Mouse (Mus musculus) intestine, postnatal 0 days (tissue): ENCODE measurements around the gene Ctso. TPM values are rescaled to one million over a fixed set of nuclear protein-coding genes. Genes with fewer than 3 reads are reported as not detected.
A peak's percentile ranks its signal among the peaks of the same experiment; 100 is the strongest.

Experiments
- ATAC-seq: fragments of 200-750 bp; cut with Nextera tagmentation; 2 replicates; pipeline ENCODE4 v1.8.0; 2017; ENCODE audit warnings: mild to moderate bottlenecking, moderate TSS enrichment, moderate library complexity
- H3K27ac ChIP-seq: fragments of 300-500 bp; sonication (generic); 2 replicates; pipeline ENCODE4 v1.5.1; 2014; ENCODE audit warnings: mild to moderate bottlenecking, low read depth, low read length, moderate library complexity
- H3K27me3 ChIP-seq: fragments of 300-500 bp; sonication (generic); replicated peaks from 2 replicates; pipeline ENCODE4 v1.6.1; 2014; ENCODE audit warnings: low read length, mixed read lengths; ENCODE audit not compliant: control insufficient read depth, insufficient read depth
- H3K36me3 ChIP-seq: fragments of 300-500 bp; sonication (generic); 2 replicates; pipeline ENCODE4 v1.6.1; 2014; ENCODE audit warnings: mild to moderate bottlenecking, moderate library complexity; ENCODE audit not compliant: control insufficient read depth, insufficient read depth
- H3K4me1 ChIP-seq: fragments of 300-500 bp; sonication (generic); replicated peaks from 2 replicates; pipeline ENCODE4 v1.6.1; 2014; ENCODE audit warnings: antibody characterized with exemption, low read length, mixed read lengths; ENCODE audit not compliant: control insufficient read depth, insufficient read depth
- H3K4me2 ChIP-seq: fragments of 300-500 bp; sonication (generic); replicated peaks from 2 replicates; pipeline ENCODE4 v1.6.1; 2014; ENCODE audit warnings: low read depth, mild to moderate bottlenecking, moderate library complexity
- H3K4me3 ChIP-seq: fragments of 300-500 bp; sonication (generic); 2 replicates; pipeline ENCODE4 v1.5.1; 2014; ENCODE audit warnings: low read depth, low read length
- H3K9ac ChIP-seq: fragments of 300-500 bp; sonication (generic); 2 replicates; pipeline ENCODE4 v1.6.1; 2014; ENCODE audit warnings: mild to moderate bottlenecking, low read depth, low read length
- H3K9me3 ChIP-seq: fragments of 300-500 bp; sonication (generic); 2 replicates; pipeline ENCODE4 v1.6.1; 2016; ENCODE audit warnings: mixed run types; ENCODE audit not compliant: control insufficient read depth
- CTCF ChIP-seq: sonication (generic); IDR thresholded peaks from 2 replicates; pipeline ENCODE4 v1.5.1; 2016; ENCODE audit warnings: low read depth, mild to moderate bottlenecking, control low read depth, antibody characterized with exemption, moderate library complexity
- WGBS: fragments of 180-500 bp; shearing (Covaris S2); extraction: QIAGEN DNeasy Blood & Tissue Kit; methylation state at CpG from one replicate; pipeline ENCODE4 v1.1.7; 2014; 5-methylcytosine and 5-hydroxymethylcytosine counted together
- polyA plus RNA-seq: library from polyadenylated mRNA; unstranded; fragments of >200 nt; fragmentation: Nextera tagmentation; extraction: Ambion mirVana; gene quantifications from 2 replicates; pipeline ENCODE4 v1.2.1, GENCODE M21; 2015

Gene Ctso
- polyA plus RNA-seq, 1 experiment from 2014 or later: 51.9 TPM

- WGBS: 47% methylated on average over 4 of the region's 4 CpGs
- H3K4me2 ChIP-seq: no peak overlapping the region
- no peak overlapping the region for H3K9ac ChIP-seq
- H3K36me3 ChIP-seq: no peaks in the 10 kb centered on the region
- no peaks in the 10 kb centered on the region; the same call in 1 of the 2 replicates for H3K4me1 ChIP-seq
- H3K27me3 ChIP-seq: no peaks in the 10 kb centered on the region
- H3K27ac ChIP-seq: no peak overlapping the region
- no peak for TF ChIP-seq CTCF
- H3K9me3 ChIP-seq: no peaks in the 10 kb centered on the region
- ATAC-seq: no peak
- H3K4me3 ChIP-seq: no peak overlapping the region
Observed at GRCm38 (mm10) chr3:81975607-81976006, 43.2 kb downstream of the Ctso start.

GRCm38 (mm10) chr3:81976102-81976501, 43.7 kb downstream of the Ctso start, which contains the start of gene Tdo2:
Gene Tdo2 (minus strand): TSS chr3:81976202.
- Histone ChIP-seq H3K36me3 (no peaks in the 10 kb centered on the region), H3K4me3 (no peak within 1 kb of the TSS), H3K9me3 (no peaks in the 10 kb centered on the region), H3K4me1 (no peaks in the 10 kb centered on the region; the same call in 1 of the 2 replicates), H3K4me2 (no peak within 1 kb of the TSS), H3K27me3 (no peaks in the 10 kb centered on the region), H3K9ac (no peak within 1 kb of the TSS), H3K27ac (no peak within 1 kb of the TSS)
- no peak for TF ChIP-seq CTCF
- ATAC-seq: no peak

- no peak for TF ChIP-seq CTCF
- H3K4me3 ChIP-seq: no peak overlapping the region
- H3K36me3 ChIP-seq: no peaks in the 10 kb centered on the region
- WGBS: 82% methylated on average over 5 of the region's 5 CpGs
- no peak for ATAC-seq
- H3K4me2 ChIP-seq: no peak overlapping the region
- no peak overlapping the region for H3K27ac ChIP-seq
- no peaks in the 10 kb centered on the region for H3K27me3 ChIP-seq
- no peaks in the 10 kb centered on the region for H3K9me3 ChIP-seq
- H3K4me1 ChIP-seq: no peaks in the 10 kb centered on the region
- H3K9ac ChIP-seq: no peak overlapping the region
Observed at GRCm38 (mm10) chr3:81981576-81981975, 49.2 kb downstream of the Ctso start.

DNA sequence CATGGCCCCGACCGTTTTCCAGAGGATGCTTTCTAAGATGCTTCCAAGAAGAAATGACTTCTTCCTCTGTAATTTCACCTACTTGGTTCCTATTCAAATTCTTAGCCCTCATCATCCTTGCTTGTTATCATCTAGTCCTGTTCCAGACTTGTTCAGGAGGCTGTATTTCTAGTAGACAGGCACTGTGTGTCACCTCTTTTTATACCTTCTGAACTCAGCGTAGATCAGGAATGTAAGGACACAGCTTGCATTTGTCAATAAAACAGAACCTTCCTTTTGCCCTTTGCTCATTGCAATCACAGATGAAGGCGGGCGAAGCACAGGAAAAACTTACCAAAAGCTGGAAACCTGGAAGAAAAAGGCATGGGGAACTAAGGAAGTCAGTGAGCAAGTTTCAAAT, 49.6 kb downstream of the Ctso start, which contains the start of gene Asic5:
Gene Asic5 (plus strand): TSS at position 301 of the 400 bp plus-strand sequence.
- H3K9me3 ChIP-seq: no peaks in the 10 kb centered on the region
- H3K36me3 ChIP-seq: no peaks in the 10 kb centered on the region
- H3K4me2 ChIP-seq: no peak within 1 kb of the TSS
- no peak within 1 kb of the TSS for H3K9ac ChIP-seq
- ATAC-seq: no peak
- WGBS: 64% methylated on average over 5 of the region's 5 CpGs
- no peak within 1 kb of the TSS for H3K27ac ChIP-seq
- no peak within 1 kb of the TSS for H3K4me3 ChIP-seq
- no peaks in the 10 kb centered on the region for H3K27me3 ChIP-seq
- H3K4me1 ChIP-seq: no peaks in the 10 kb centered on the region
- TF ChIP-seq CTCF: no peak

DNA sequence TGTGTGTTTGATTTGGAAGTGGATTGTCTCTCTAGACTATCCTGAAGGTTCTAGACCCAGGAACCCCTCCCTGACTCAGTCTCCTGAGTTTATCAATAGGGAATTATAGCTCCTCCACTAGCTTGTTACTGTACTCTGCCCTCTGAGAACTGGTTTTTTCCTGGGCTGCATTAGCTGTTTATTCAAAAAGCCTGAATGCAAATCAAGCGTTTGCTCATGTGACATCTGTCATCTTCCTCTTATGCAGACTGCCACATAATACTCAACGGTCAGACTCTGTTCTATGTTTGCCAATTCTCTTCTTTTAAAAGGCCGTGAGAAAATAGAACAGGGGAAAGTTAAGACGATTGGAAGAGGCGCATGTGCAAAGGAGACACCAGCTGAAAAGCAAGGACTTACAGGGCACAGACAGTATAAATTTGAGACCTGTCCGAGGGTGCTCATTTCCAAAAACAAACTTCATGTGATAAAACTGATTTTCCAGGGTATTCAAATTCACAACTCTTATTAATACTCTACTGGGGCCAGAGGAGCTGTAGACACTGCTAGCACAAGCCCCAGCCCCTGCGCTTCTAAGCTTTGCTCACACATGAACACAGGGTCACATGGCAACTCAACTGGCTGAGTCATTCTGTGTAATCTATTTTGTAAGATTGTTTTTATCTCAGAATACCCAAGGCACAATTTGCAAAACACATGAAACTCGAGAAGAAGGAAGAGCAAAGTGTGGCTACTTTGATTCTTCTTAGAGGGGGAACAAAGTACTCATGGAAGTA, 50.9 kb downstream of the Ctso start:
- H3K9ac ChIP-seq: no peak overlapping the region
- H3K4me3 ChIP-seq: no peak overlapping the region
- H3K27ac ChIP-seq: no peak overlapping the region
- H3K27me3 ChIP-seq: no peaks in the 10 kb centered on the region
- no peak for TF ChIP-seq CTCF
- H3K9me3 ChIP-seq: no peaks in the 10 kb centered on the region
- ATAC-seq: peak; percentile 84
- H3K4me1 ChIP-seq: no peaks in the 10 kb centered on the region
- H3K36me3 ChIP-seq: no peaks in the 10 kb centered on the region
- 66% methylated on average over 8 of the region's 8 CpGs for WGBS
- no peak overlapping the region for H3K4me2 ChIP-seq

DNA sequence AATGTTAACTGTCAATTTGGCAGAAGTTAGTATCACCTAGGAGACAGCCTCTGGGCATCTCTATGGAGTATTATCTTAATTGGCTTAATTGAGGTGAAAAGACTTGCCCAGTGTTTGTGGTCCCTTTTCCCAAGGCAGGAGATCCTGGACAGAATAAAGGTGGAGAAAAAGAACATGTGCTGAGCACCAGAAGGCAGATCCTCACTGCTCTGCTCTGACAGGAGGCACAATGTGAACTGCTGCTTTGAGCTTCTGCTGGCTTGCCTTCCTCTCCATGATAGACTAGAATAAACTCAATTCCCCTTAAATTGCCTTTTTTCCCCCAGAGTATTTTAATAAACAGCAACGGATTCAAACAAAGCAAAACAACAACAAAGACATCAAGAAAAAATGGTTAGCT, 52.7 kb downstream of the Ctso start:
- WGBS: 60% methylated on average over 1 of the region's 1 CpGs
- TF ChIP-seq CTCF: no peak
- no peaks in the 10 kb centered on the region for H3K27me3 ChIP-seq
- ATAC-seq: no peak
- no peak overlapping the region for H3K9ac ChIP-seq
- H3K4me2 ChIP-seq: no peak overlapping the region
- no peaks in the 10 kb centered on the region for H3K36me3 ChIP-seq
- H3K4me3 ChIP-seq: no peak overlapping the region
- H3K4me1 ChIP-seq: no peaks in the 10 kb centered on the region
- H3K9me3 ChIP-seq: no peaks in the 10 kb centered on the region
- no peak overlapping the region for H3K27ac ChIP-seq

GRCm38 (mm10) chr3:81986103-81986502, 53.7 kb downstream of the Ctso start:
- TF ChIP-seq CTCF: no peak
- H3K4me2 ChIP-seq: no peak overlapping the region
- no peaks in the 10 kb centered on the region for H3K36me3 ChIP-seq
- 69% methylated on average over 2 of the region's 2 CpGs for WGBS
- H3K4me3 ChIP-seq: no peak overlapping the region
- no peaks in the 10 kb centered on the region for H3K4me1 ChIP-seq
- H3K9me3 ChIP-seq: no peaks in the 10 kb centered on the region
- no peaks in the 10 kb centered on the region for H3K27me3 ChIP-seq
- ATAC-seq: no peak
- no peak overlapping the region for H3K27ac ChIP-seq
- no peak overlapping the region for H3K9ac ChIP-seq
